Mouse (Mus musculus) lung, embryonic 15.5 days (tissue): Measurements from ENCODE around the gene Phc1. TPM values are rescaled to one million over a fixed set of nuclear protein-coding genes. Genes with fewer than 3 reads are reported as not detected.
A peak's percentile ranks its signal among the peaks of the same experiment; 100 is the strongest.

Source experiments
- ATAC-seq: fragments of 200-750 bp; cut with Nextera tagmentation; 2 replicates; pipeline ENCODE4 v1.8.0; 2017; ENCODE audit warnings: moderate number of reproducible peaks, borderline replicate concordance; ENCODE audit not compliant: low FRiP score, low TSS enrichment; ENCODE audit errors: extremely low read depth
- H3K27ac ChIP-seq: fragments of 300-500 bp; sonication (generic); 2 replicates; pipeline ENCODE4 v1.5.1; 2015; ENCODE audit warnings: moderate library complexity, mild to moderate bottlenecking, inconsistent platforms
- H3K27me3 ChIP-seq: fragments of 300-500 bp; sonication (generic); 2 replicates; pipeline ENCODE4 v1.6.1; 2015; ENCODE audit warnings: inconsistent platforms
- H3K36me3 ChIP-seq: fragments of 300-500 bp; sonication (generic); 2 replicates; pipeline ENCODE4 v1.6.1; 2015; ENCODE audit warnings: inconsistent platforms
- H3K4me1 ChIP-seq: fragments of 300-500 bp; sonication (generic); 2 replicates; pipeline ENCODE4 v1.6.1; 2015; ENCODE audit warnings: inconsistent platforms
- H3K4me2 ChIP-seq: fragments of 300-500 bp; sonication (generic); 2 replicates; pipeline ENCODE4 v1.6.1; 2015; ENCODE audit warnings: inconsistent platforms, mild to moderate bottlenecking, moderate library complexity
- H3K4me3 ChIP-seq: fragments of 300-500 bp; sonication (generic); 2 replicates; pipeline ENCODE4 v1.5.1; 2015; ENCODE audit warnings: mild to moderate bottlenecking, inconsistent platforms
- H3K9ac ChIP-seq: fragments of 300-500 bp; sonication (generic); 2 replicates; pipeline ENCODE4 v1.6.1; 2015; ENCODE audit warnings: inconsistent platforms
- H3K9me3 ChIP-seq: fragments of 300-500 bp; sonication (generic); 2 replicates; pipeline ENCODE4 v1.6.1; 2016; ENCODE audit warnings: inconsistent platforms
- WGBS: fragments of 180-500 bp; shearing (Covaris S2); methylation state at CpG from one replicate; pipeline ENCODE4 v1.1.7; 2015; 5-methylcytosine and 5-hydroxymethylcytosine counted together
- polyA plus RNA-seq: library from polyadenylated mRNA; unstranded; fragments of >200 nt; fragmentation: Nextera tagmentation; extraction: Ambion mirVana; gene quantifications from 2 replicates; pipeline ENCODE4 v1.2.1, GENCODE M21; 2015

Gene Phc1
- polyA plus RNA-seq, 1 experiment from 2014 or later = 16.3 TPM

DNA sequence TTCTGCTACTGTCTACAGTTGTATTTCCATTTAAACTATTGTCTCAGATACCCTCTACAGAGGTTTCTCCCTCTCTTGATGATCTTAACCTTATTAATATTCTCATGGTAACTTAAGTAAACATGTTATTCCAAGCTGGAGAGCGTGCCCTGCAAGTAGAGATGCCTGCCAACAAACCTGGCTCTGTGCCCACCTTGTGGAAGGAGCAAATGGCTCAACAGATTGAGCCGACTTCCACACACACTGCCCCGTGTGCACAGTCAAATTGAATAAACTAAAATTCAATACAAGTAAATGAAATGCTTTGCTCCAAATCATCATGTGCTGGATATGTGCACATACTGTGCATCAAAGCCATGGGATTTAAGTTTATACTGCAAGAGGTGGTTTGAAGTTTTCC, 71.8 kb downstream of the Phc1 start:
- peak; percentile 35; the same call in 1 of the 2 replicates for ATAC-seq
- Histone ChIP-seq H3K4me1 (no peaks in the 10 kb centered on the region), H3K27ac (no peak overlapping the region)

More for the DNA sequence above, 71.8 kb downstream of the Phc1 start:
- H3K4me3 ChIP-seq = no peak overlapping the region
- 22% methylated on average over 3 of the region's 3 CpGs for WGBS
- H3K4me2 ChIP-seq = no peak overlapping the region
- no peak overlapping the region for H3K9ac ChIP-seq
- no peaks in the 10 kb centered on the region for H3K9me3 ChIP-seq
- no peaks in the 10 kb centered on the region for H3K27me3 ChIP-seq
- H3K36me3 ChIP-seq = no peaks in the 10 kb centered on the region

Other genes starting within 250 kb of the Phc1 start
- not detected in 2 replicates for gene Klrg1, start 57.7 kb downstream of the Phc1 start, polyA plus RNA-seq
- gene M6pr, start 31.8 kb downstream of the Phc1 start, polyA plus RNA-seq = 118 and 121 TPM in 2 replicates
- gene Rimklb, start 158.2 kb upstream of the Phc1 start, polyA plus RNA-seq = 9.1 and 12.3 TPM in 2 replicates
- 17.5 and 19.2 TPM in 2 replicates for gene Mfap5, start 165.3 kb upstream of the Phc1 start, polyA plus RNA-seq
- gene Aicda, start 213.2 kb upstream of the Phc1 start, polyA plus RNA-seq = not detected in 2 replicates